Mouse (Mus musculus): ENCODE measurements at regions not wholly inside any gene's neighbourhood (a gene's known extent, or its start where the extent isn't known, plus 50 kb on each side); places are given as distances from the start of the nearest gene placed in this dataset.

GRCm38 (mm10) chr10:109185243-109185642 is 174.5 kb upstream of the Syt1 start:
- DNase-seq (ENCODE audit: low spot score): no peak

- DNase-seq (ENCODE audit: low spot score): no peak
Observed at GRCm38 (mm10) chr10:109180527-109180926, 169.7 kb upstream of the Syt1 start.

- DNase-seq (ENCODE audit: low spot score): no peak
Observed at GRCm38 (mm10) chr10:109160730-109161129, 149.9 kb upstream of the Syt1 start.

GRCm38 (mm10) chr10:109155768-109156167 is 145.0 kb upstream of the Syt1 start:
- DNase-seq (ENCODE audit: low spot score): no peak

GRCm38 (mm10) chr10:109140421-109140938 is 129.7 kb upstream of the Syt1 start:
- DNase-seq (ENCODE audit: low spot score): no peak

GRCm38 (mm10) chr10:109136763-109137732 is 126.3 kb upstream of the Syt1 start:
- no peak for DNase-seq (ENCODE audit: low spot score)

GRCm38 (mm10) chr10:109134521-109134920 is 123.7 kb upstream of the Syt1 start:
- DNase-seq (ENCODE audit: low spot score): no peak

GRCm38 (mm10) chr10:109132091-109132573 is 121.3 kb upstream of the Syt1 start:
- DNase-seq (ENCODE audit: low spot score): no peak

GRCm38 (mm10) chr10:109129552-109130110 is 118.8 kb upstream of the Syt1 start:
- no peak for DNase-seq (ENCODE audit: low spot score)

GRCm38 (mm10) chr10:109129068-109129467 is 118.3 kb upstream of the Syt1 start:
- DNase-seq (ENCODE audit: low spot score): no peak

- DNase-seq (ENCODE audit: low spot score): no peak
Observed at GRCm38 (mm10) chr10:109126699-109127098, 115.9 kb upstream of the Syt1 start.

- DNase-seq (ENCODE audit: low spot score): no peak
Observed at GRCm38 (mm10) chr10:109117143-109117542, 106.4 kb upstream of the Syt1 start.

- DNase-seq (ENCODE audit: low spot score): no peak
Observed at GRCm38 (mm10) chr10:109115013-109115627, 104.3 kb upstream of the Syt1 start.

GRCm38 (mm10) chr10:109105781-109106180 is 95.0 kb upstream of the Syt1 start:
- no peak for DNase-seq (ENCODE audit: low spot score)

GRCm38 (mm10) chr10:109092219-109092618 is 81.4 kb upstream of the Syt1 start:
- no peak for DNase-seq (ENCODE audit: low spot score)

- no peak for DNase-seq (ENCODE audit: low spot score)
Observed at GRCm38 (mm10) chr10:109079773-109080172, 69.0 kb upstream of the Syt1 start.

GRCm38 (mm10) chr10:109074218-109074617 is 63.4 kb upstream of the Syt1 start:
- no peak for DNase-seq (ENCODE audit: low spot score)
